Mouse (Mus musculus): ENCODE data around the gene Pdrg1. TPM values are rescaled to one million over a fixed set of nuclear protein-coding genes. Genes with fewer than 3 reads are reported as not detected.

The Pdrg1 gene
- total RNA-seq, 1 experiment: 52.2 TPM

- H3K4me3 ChIP-seq (ENCODE audit: insufficient read depth in 1 of 2, low read depth in 1 of 2, low read length in 2 of 2, poor library complexity in 1 of 2, severe bottlenecking in 1 of 2): no peak overlapping the region
- in situ Hi-C loops (cut with MboI; ENCODE audit: low sequenced_read_pairs in 2 of 2, unreplicated experiment in 2 of 2): no loop called here
These were observed 18.5 kb upstream of the Pdrg1 start for GRCm38 (mm10) chr2:153033545-153034230.

GRCm38 (mm10) chr2:153032973-153033372 lies 17.7 kb upstream of the Pdrg1 start:
- Histone ChIP-seq H3K36me3 (ENCODE audit: control insufficient read depth, insufficient read depth, low read length, poor library complexity, severe bottlenecking) (no peaks in the 10 kb centered on the region), H3K27ac (ENCODE audit: insufficient read depth, low read depth, low read length, poor library complexity, severe bottlenecking) (no peak overlapping the region), H3K9me3 (ENCODE audit: control insufficient read depth, insufficient read depth, low read depth, low read length) (no peaks in the 10 kb centered on the region), H3K9ac (ENCODE audit: insufficient read depth, low read depth, low read length, poor library complexity, severe bottlenecking) (no peak overlapping the region), H3K4me3 (ENCODE audit: insufficient read depth in 1 of 2, low read depth in 1 of 2, low read length in 2 of 2, poor library complexity in 1 of 2, severe bottlenecking in 1 of 2) (no peak overlapping the region), H3K4me1 (ENCODE audit: control insufficient read depth in 2 of 2, insufficient read depth in 2 of 2, low read length in 2 of 2, poor library complexity in 1 of 2) (peaks cover 0 to 3% of the 10 kb centered on the region in 2 experiments; a peak in 1 of 4 replicates)
- in situ Hi-C loops (cut with MboI; ENCODE audit: low sequenced_read_pairs in 2 of 2, unreplicated experiment in 2 of 2): no loop called here
- no peak for DNase-seq (ENCODE audit: low read depth, low spot score)
- no peak for TF ChIP-seq ZNF384 (IDR thresholded peaks at IDR 0.05; ENCODE audit: low read depth, low read length)
- TF ChIP-seq ZC3H11A (IDR thresholded peaks at IDR 0.05; ENCODE audit: borderline replicate concordance, low read depth, low read length): no peak
- TF ChIP-seq CHD2 (IDR thresholded peaks at IDR 0.05; ENCODE audit: low read depth, low read length): no peak
- no peak for TF ChIP-seq HCFC1 (IDR thresholded peaks at IDR 0.05; ENCODE audit: borderline replicate concordance, insufficient read depth, low read length)
- no peak for TF ChIP-seq MAFK (IDR thresholded peaks at IDR 0.05; ENCODE audit: insufficient read depth, low read depth, low read length)

More at GRCm38 (mm10) chr2:153033545-153034230, 18.5 kb upstream of the Pdrg1 start:
- no peak overlapping the region for H3K9ac ChIP-seq (ENCODE audit: insufficient read depth, low read depth, low read length, poor library complexity, severe bottlenecking)
- no peak for DNase-seq (ENCODE audit: low read depth, low spot score)
- no peaks in the 10 kb centered on the region for H3K36me3 ChIP-seq (ENCODE audit: control insufficient read depth, insufficient read depth, low read length, poor library complexity, severe bottlenecking)
- H3K27ac ChIP-seq (ENCODE audit: insufficient read depth, low read depth, low read length, poor library complexity, severe bottlenecking): no peak overlapping the region
- TF ChIP-seq ZNF384 (IDR thresholded peaks at IDR 0.05; ENCODE audit: low read depth, low read length): no peak
- no peaks in the 10 kb centered on the region for H3K9me3 ChIP-seq (ENCODE audit: control insufficient read depth, insufficient read depth, low read depth, low read length)
- peaks cover 0 to 3% of the 10 kb centered on the region in 2 experiments; a peak in 1 of 4 replicates for H3K4me1 ChIP-seq (ENCODE audit: control insufficient read depth in 2 of 2, insufficient read depth in 2 of 2, low read length in 2 of 2, poor library complexity in 1 of 2)

- peak overlapping the region; percentile 67 to 69 for H3K4me3 ChIP-seq (ENCODE audit: insufficient read depth in 1 of 2, low read depth in 1 of 2, low read length in 2 of 2, poor library complexity in 1 of 2, severe bottlenecking in 1 of 2)
- no peak overlapping the region for H3K27ac ChIP-seq (ENCODE audit: insufficient read depth, low read depth, low read length, poor library complexity, severe bottlenecking)
- no peaks in the 10 kb centered on the region for H3K36me3 ChIP-seq (ENCODE audit: control insufficient read depth, insufficient read depth, low read length, poor library complexity, severe bottlenecking)
- no peaks in the 10 kb centered on the region for H3K9me3 ChIP-seq (ENCODE audit: control insufficient read depth, insufficient read depth, low read depth, low read length)
- peaks cover 0 to 3% of the 10 kb centered on the region in 2 experiments; a peak in 1 of 4 replicates for H3K4me1 ChIP-seq (ENCODE audit: control insufficient read depth in 2 of 2, insufficient read depth in 2 of 2, low read length in 2 of 2, poor library complexity in 1 of 2)
- TF ChIP-seq CHD2 (IDR thresholded peaks at IDR 0.05; ENCODE audit: low read depth, low read length) (no peak), MAFK (IDR thresholded peaks at IDR 0.05; ENCODE audit: insufficient read depth, low read depth, low read length) (no peak), ZC3H11A (IDR thresholded peaks at IDR 0.05; ENCODE audit: borderline replicate concordance, low read depth, low read length) (no peak), HCFC1 (IDR thresholded peaks at IDR 0.05; ENCODE audit: borderline replicate concordance, insufficient read depth, low read length) (peak; percentile 62; the same call in 1 of the 2 replicates), ZNF384 (IDR thresholded peaks at IDR 0.05; ENCODE audit: low read depth, low read length) (no peak)
- DNase-seq (ENCODE audit: low read depth, low spot score): peak; percentile 73
- in situ Hi-C loops (cut with MboI; ENCODE audit: low sequenced_read_pairs in 2 of 2, unreplicated experiment in 2 of 2): no loop called here
- H3K9ac ChIP-seq (ENCODE audit: insufficient read depth, low read depth, low read length, poor library complexity, severe bottlenecking): no peak overlapping the region
These were observed 17.0 kb upstream of the Pdrg1 start for GRCm38 (mm10) chr2:153032083-153032842.

- H3K9ac ChIP-seq (ENCODE audit: insufficient read depth, low read depth, low read length, poor library complexity, severe bottlenecking): peak within 1 kb of the TSS; percentile 33
- no peak for DNase-seq (ENCODE audit: low read depth, low spot score)
- in situ Hi-C loops (cut with MboI; ENCODE audit: low sequenced_read_pairs in 2 of 2, unreplicated experiment in 2 of 2): no loop called here
These were observed 16.2 kb upstream of the Pdrg1 start, which contains the start of gene Xkr7 for GRCm38 (mm10) chr2:153031126-153032082. Gene Xkr7, plus strand, starts transcription at chr2:153031852.

More at GRCm38 (mm10) chr2:153031126-153032082, 16.2 kb upstream of the Pdrg1 start, which contains the start of gene Xkr7:
- H3K27ac ChIP-seq (ENCODE audit: insufficient read depth, low read depth, low read length, poor library complexity, severe bottlenecking): no peak within 1 kb of the TSS
- H3K4me3 ChIP-seq (ENCODE audit: insufficient read depth in 1 of 2, low read depth in 1 of 2, low read length in 2 of 2, poor library complexity in 1 of 2, severe bottlenecking in 1 of 2): peak within 1 kb of the TSS; percentile 67 to 69
- TF ChIP-seq CHD2 (IDR thresholded peaks at IDR 0.05; ENCODE audit: low read depth, low read length) (no peak), ZNF384 (IDR thresholded peaks at IDR 0.05; ENCODE audit: low read depth, low read length) (no peak), ZC3H11A (IDR thresholded peaks at IDR 0.05; ENCODE audit: borderline replicate concordance, low read depth, low read length) (no peak), MAFK (IDR thresholded peaks at IDR 0.05; ENCODE audit: insufficient read depth, low read depth, low read length) (no peak)
- H3K4me1 ChIP-seq (ENCODE audit: control insufficient read depth in 2 of 2, insufficient read depth in 2 of 2, low read length in 2 of 2, poor library complexity in 1 of 2): peaks cover 0 to 3% of the 10 kb centered on the region in 2 experiments; a peak in 1 of 4 replicates
- H3K36me3 ChIP-seq (ENCODE audit: control insufficient read depth, insufficient read depth, low read length, poor library complexity, severe bottlenecking): no peaks in the 10 kb centered on the region
- no peaks in the 10 kb centered on the region for H3K9me3 ChIP-seq (ENCODE audit: control insufficient read depth, insufficient read depth, low read depth, low read length)
